Mouse (Mus musculus) liver (tissue): ENCODE data around the gene Atp2a2.
"Not testable (repeated sequence)": the region's sequence is repeated elsewhere in the genome, so short reads cannot be mapped to it uniquely, and the experiment has no call there.

Experiments
- DNase-seq: peaks from one replicate; pipeline ENCODE4 v3.0.0-alpha.2; 2020; ENCODE audit warnings: mixed read lengths

Gene Atp2a2

GRCm38 (mm10) chr5:122493035-122493434, 9.0 kb downstream of the Atp2a2 start:
- DNase-seq: no peak

- DNase-seq: no peak
These were observed 10.6 kb downstream of the Atp2a2 start for GRCm38 (mm10) chr5:122491385-122491784.

- no peak for DNase-seq
These were observed 11.9 kb downstream of the Atp2a2 start for GRCm38 (mm10) chr5:122490148-122490547.

GRCm38 (mm10) chr5:122487825-122488224, 14.2 kb downstream of the Atp2a2 start:
- DNase-seq: no peak

GRCm38 (mm10) chr5:122486243-122486642, 15.8 kb downstream of the Atp2a2 start:
- not testable (repeated sequence) for DNase-seq

- no peak for DNase-seq
These were observed 19.2 kb downstream of the Atp2a2 start for GRCm38 (mm10) chr5:122482733-122483391.

- DNase-seq: no peak
These were observed 20.2 kb downstream of the Atp2a2 start for GRCm38 (mm10) chr5:122481844-122482243.

- DNase-seq: no peak
These were observed 22.9 kb downstream of the Atp2a2 start for GRCm38 (mm10) chr5:122479131-122479530.

- no peak for DNase-seq
These were observed 24.5 kb downstream of the Atp2a2 start for GRCm38 (mm10) chr5:122477492-122477891.

- no peak for DNase-seq
These were observed 25.9 kb downstream of the Atp2a2 start for GRCm38 (mm10) chr5:122476078-122476477.

GRCm38 (mm10) chr5:122474643-122475363, 27.2 kb downstream of the Atp2a2 start:
- DNase-seq: no peak

- DNase-seq: no peak
These were observed 30.4 kb downstream of the Atp2a2 start for GRCm38 (mm10) chr5:122471658-122472057.

GRCm38 (mm10) chr5:122461431-122461830, 40.6 kb downstream of the Atp2a2 start:
- no peak for DNase-seq

GRCm38 (mm10) chr5:122460656-122461055, 41.4 kb downstream of the Atp2a2 start:
- DNase-seq: no peak

GRCm38 (mm10) chr5:122459335-122459734, 42.7 kb downstream of the Atp2a2 start:
- no peak for DNase-seq

GRCm38 (mm10) chr5:122458066-122458465, 44.0 kb downstream of the Atp2a2 start:
- no peak for DNase-seq

- DNase-seq: not testable (repeated sequence)
These were observed 45.0 kb downstream of the Atp2a2 start for GRCm38 (mm10) chr5:122457054-122457453.

- DNase-seq: no peak
These were observed 46.4 kb downstream of the Atp2a2 start for GRCm38 (mm10) chr5:122455584-122455983.

GRCm38 (mm10) chr5:122454883-122455282, 47.1 kb downstream of the Atp2a2 start:
- DNase-seq: no peak

GRCm38 (mm10) chr5:122454442-122454841, 47.6 kb downstream of the Atp2a2 start:
- no peak for DNase-seq

GRCm38 (mm10) chr5:122453188-122453587, 48.8 kb downstream of the Atp2a2 start:
- no peak for DNase-seq

- no peak for DNase-seq
These were observed 49.8 kb downstream of the Atp2a2 start for GRCm38 (mm10) chr5:122452194-122452593.

GRCm38 (mm10) chr5:122451324-122451723, 50.7 kb downstream of the Atp2a2 start:
- no peak for DNase-seq

GRCm38 (mm10) chr5:122450913-122451317, 51.1 kb downstream of the Atp2a2 start:
- no peak for DNase-seq
